Mouse (Mus musculus): ENCODE measurements around the gene Tead2.

- TF ChIP-seq POLR2A (IDR thresholded peaks at IDR 0.05; ENCODE audit: borderline replicate concordance, extremely low read depth, insufficient read depth, insufficient read length, poor library complexity, severe bottlenecking) (no peak), CTCF (IDR thresholded peaks at IDR 0.05; ENCODE audit: borderline replicate concordance, extremely low read depth, insufficient read depth, insufficient read length) (no peak)
These were observed 18.2 kb downstream of the Tead2 start for GRCm38 (mm10) chr7:45233580-45234332.

Measured in brain, embryonic 14.5 days (tissue).